Mouse (Mus musculus) left cerebral cortex, postnatal 10 days (tissue): ENCODE measurements around the gene Rab6a. TPM values are rescaled to one million over a fixed set of nuclear protein-coding genes. Genes with fewer than 3 reads are reported as not detected.
"Not testable (repeated sequence)": the region's sequence is repeated elsewhere in the genome, so short reads cannot be mapped to it uniquely, and the experiment has no call there.

ENCODE experiments used
- DNase-seq, 2 experiments: peaks; one replicate each; pipeline ENCODE4 v3.0.0; 2021 to 2022; ENCODE audit warnings: low spot score in 2 of 2, mixed read lengths in 1 of 2; ENCODE audit errors: extremely low spot score in 1 of 2
- intact Hi-C: fragments of 180-260 bp; cut with DNase I; formaldehyde crosslinking; loops from one replicate; pipeline ENCODE4 v1.15.1; 2025
- total RNA-seq, 2 experiments: library from RNA; stranded (reverse); gene quantifications; 2 replicates each; pipeline ENCODE4 v1.2.3; 2021

Rab6a gene
- 100 to 1,000 TPM; 386 to 392 TPM for total RNA-seq

DNA sequence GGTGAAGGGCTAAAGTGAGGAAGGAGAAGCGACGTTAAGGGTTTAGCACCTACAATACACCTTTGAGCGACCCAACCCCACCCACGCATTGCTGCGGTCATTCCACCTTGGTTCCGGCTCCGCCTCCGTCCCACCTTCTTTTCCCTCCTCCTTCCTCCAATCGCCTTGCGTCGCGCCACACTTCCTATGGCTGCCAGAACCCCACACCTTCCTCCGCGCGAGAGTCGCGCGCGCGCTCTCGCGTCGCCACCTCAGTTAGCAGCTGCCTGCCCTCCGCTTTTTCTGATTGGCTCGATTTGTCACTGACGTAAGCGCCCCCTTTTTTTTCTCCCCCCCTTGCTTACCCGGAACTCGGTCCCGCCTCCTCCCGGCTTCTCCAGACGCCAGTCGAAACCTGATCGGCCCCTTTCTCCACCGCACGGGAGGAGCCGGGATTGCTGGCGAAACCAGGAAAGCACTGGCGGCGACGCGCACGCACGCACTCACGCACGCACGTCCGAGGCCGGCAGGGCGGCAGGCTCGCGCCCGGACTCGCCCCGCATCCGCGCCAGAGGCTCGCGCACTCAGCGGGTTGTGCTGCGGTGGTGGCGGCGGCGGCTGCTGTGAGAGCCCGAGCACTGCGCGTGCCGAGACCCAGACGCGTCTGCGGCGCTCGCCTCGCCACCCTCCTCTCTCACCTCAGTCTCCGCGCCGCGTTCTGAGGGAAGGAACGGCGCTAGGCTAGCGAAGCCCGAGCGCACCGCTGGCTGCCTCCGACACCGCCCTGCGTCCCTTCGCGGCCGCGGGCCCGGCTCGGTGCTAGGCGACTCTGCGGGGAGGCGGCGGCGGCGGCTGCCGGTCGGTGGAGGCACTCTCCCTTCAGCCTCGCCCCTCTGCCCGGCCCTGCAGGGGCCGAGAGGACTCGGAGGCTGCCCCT is at the start of gene Rab6a:
Gene Rab6a (plus strand): TSS at position 197 of the 916 bp plus-strand sequence.
- intact Hi-C loops, result loop anchor here (10.0 kb wide), 1 partner anchor 53 kb away; no protein-coding TSS in a partner anchor
- peak; percentile 98 to 99 for DNase-seq

- DNase-seq, result no peak
- intact Hi-C loops, result loop anchor here (10.0 kb wide), 1 partner anchor 45 kb away; the partner anchor contains the start of genes Mrpl48 and Rab6a
Measured at GRCm38 (mm10) chr7:100559331-100559730, 47.9 kb upstream of the Rab6a start.

GRCm38 (mm10) chr7:100561861-100562587 is 45.2 kb upstream of the Rab6a start:
- intact Hi-C loops, result no loop called here
- no peak for DNase-seq

GRCm38 (mm10) chr7:100567238-100567637 is 40.0 kb upstream of the Rab6a start:
- intact Hi-C loops, DNase-seq: not testable (repeated sequence)

DNA sequence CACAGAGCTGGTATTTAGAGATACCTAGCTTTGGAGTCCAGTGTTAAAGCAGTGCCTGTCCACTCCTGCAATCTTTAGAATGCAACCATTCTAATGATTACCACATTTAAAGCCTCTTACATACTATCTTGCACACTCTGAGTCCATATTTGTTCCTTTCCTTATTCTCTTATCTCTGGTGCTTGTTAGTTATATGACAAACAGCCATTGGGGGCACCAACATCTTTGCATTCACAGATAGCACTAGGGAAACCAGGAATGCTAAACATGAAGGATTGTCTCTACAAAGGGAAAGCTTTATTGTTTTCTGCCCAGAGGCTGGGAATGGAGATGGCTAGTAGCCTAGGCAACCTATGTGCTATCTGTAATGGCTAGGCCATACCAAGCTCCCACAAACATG is 37.3 kb upstream of the Rab6a start:
- intact Hi-C loops, result no loop called here

GRCm38 (mm10) chr7:100570930-100571715 is 36.1 kb upstream of the Rab6a start:
- no peak for DNase-seq
- intact Hi-C loops, result no loop called here

More for the DNA sequence above, 37.3 kb upstream of the Rab6a start:
- DNase-seq, result no peak

- DNase-seq, result no peak
- intact Hi-C loops, result no loop called here
Measured at GRCm38 (mm10) chr7:100572061-100572460, 35.1 kb upstream of the Rab6a start.

GRCm38 (mm10) chr7:100572704-100573103 is 34.5 kb upstream of the Rab6a start:
- no peak for DNase-seq
- intact Hi-C loops, result no loop called here

DNA sequence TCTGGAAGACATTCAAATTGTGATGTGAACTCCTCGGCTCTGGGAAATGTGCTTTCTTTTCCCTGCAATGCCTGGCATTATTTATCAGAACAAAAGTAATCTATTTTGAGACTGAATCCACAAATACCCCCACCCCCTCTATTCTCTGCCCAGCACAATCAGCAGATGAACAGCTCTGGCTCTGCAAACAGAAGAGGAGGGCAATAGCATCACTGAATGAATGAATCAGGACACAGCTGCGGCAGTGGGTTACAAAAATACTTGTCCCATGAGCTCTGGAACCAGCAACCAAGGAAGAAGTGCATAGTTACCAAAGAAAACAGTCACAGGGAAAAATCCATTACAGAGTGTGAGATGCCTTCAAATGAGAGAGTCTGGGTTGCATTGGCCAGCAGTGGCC is 28.4 kb upstream of the Rab6a start:
- DNase-seq, result no peak
- intact Hi-C loops, result no loop called here

GRCm38 (mm10) chr7:100582235-100582634 is 25.0 kb upstream of the Rab6a start:
- intact Hi-C loops, result loop anchor here (10.0 kb wide), 1 partner anchor 47 kb away; the partner anchor contains the start of gene Coa4
- no peak for DNase-seq

- peak; percentile 83 to 94 for DNase-seq
- intact Hi-C loops, result loop anchor here (10.0 kb wide), 1 partner anchor 48 kb away; the partner anchor contains the start of gene Coa4
Measured at GRCm38 (mm10) chr7:100582727-100583236, 24.4 kb upstream of the Rab6a start.

GRCm38 (mm10) chr7:100589816-100590215 is 17.4 kb upstream of the Rab6a start:
- intact Hi-C loops, result loop anchor here (10.0 kb wide), 1 partner anchor 55 kb away; the partner anchor contains the start of gene Coa4
- no peak for DNase-seq

DNA sequence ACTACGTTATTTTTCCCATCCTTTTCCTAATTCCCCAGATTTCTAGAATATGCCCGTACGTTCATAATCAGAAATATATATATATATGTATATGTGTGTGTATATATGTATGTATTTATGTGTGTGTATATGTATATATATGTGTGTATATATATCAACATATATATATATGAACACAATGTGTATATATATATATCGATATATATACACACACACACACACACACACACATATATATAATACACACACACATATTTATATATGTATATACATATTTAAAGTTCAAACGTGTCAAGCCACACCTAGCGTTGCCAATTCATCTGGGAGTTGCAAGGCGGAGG is 16.7 kb upstream of the Rab6a start:
- intact Hi-C loops, result no loop called here

GRCm38 (mm10) chr7:100590845-100591521 is 16.2 kb upstream of the Rab6a start:
- peak; percentile 62 to 90 for DNase-seq
- intact Hi-C loops, result no loop called here

More for the DNA sequence above, 16.7 kb upstream of the Rab6a start:
- DNase-seq, result no peak

GRCm38 (mm10) chr7:100591522-100591852 is 15.7 kb upstream of the Rab6a start:
- DNase-seq, result no peak
- intact Hi-C loops, result no loop called here

DNA sequence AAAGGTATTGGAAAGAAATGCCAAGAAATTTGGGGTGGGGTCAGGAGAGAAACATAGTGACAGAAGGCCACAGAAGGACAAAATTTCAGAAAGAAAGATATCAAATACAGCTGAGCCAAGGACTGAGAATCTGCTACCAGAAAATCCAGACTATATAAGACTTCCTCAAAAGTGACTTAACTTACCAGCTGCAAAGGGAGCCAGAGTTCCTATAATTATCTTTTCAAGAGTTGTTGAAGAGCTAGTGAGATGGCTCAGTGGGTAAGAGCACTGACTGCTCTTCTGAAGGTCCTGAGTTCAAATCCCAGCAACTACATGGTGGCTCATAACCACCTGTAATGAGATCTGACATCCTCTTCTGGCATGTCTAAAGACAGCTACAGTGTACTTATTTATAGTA is 13.9 kb upstream of the Rab6a start:
- no peak for DNase-seq
- intact Hi-C loops, result no loop called here

DNA sequence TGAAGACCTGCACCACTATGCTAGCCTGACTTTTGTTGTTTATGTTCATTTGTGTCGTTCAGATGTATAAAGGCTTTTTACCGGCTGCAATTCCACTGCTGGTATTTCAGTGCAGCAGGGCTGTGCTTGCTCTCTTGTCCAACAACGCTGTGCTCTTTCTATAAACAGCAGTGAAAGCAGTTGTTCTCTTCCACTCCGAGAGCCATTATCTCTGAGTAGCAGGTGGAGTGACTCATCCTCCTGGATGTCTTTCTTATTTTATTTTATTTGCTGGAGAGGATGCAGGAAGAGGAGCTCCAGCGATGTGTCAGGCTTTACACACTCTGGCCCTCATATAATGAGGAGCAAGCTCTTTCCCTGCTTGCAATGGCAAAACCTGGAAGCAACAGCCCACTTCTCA is 7.0 kb upstream of the Rab6a start:
- intact Hi-C loops, result loop anchor here (10.0 kb wide), 1 partner anchor 45 kb away; no protein-coding TSS in a partner anchor
- DNase-seq, result no peak

GRCm38 (mm10) chr7:100608130-100608741 is 1.0 kb downstream of the Rab6a start, which contains the start of gene Mrpl48:
Mrpl48 (minus strand) TSS chr7:100608301.
- peak; percentile 31 to 80 for DNase-seq
- intact Hi-C loops, result loop anchor here (10.0 kb wide), 1 partner anchor 53 kb away; no protein-coding TSS in a partner anchor
